Mouse (Mus musculus) CH12.LX (cell line): Measurements from ENCODE around the gene Ebf1. TPM values are rescaled to one million over a fixed set of nuclear protein-coding genes. Genes with fewer than 3 reads are reported as not detected.

Source experiments
- DNase-seq: peaks from one replicate; pipeline ENCODE4 v3.0.0-alpha.2; 2013; ENCODE audit errors: extremely low read depth
- H3K27ac ChIP-seq: 2 replicates; pipeline ENCODE4 v1.5.1; 2012; ENCODE audit warnings: low read depth, mild to moderate bottlenecking, control low read depth, moderate library complexity; ENCODE audit not compliant: insufficient read depth
- H3K27me3 ChIP-seq: replicated peaks from 2 replicates; pipeline ENCODE3; 2012; ENCODE audit warnings: inconsistent platforms
- H3K36me3 ChIP-seq, 2 experiments: replicated peaks in 1 of 2; 2 replicates each; pipeline versions ENCODE3 to v1.6.1; 2012; ENCODE audit warnings: inconsistent platforms in 1 of 2, low read length in 1 of 2, mild to moderate bottlenecking in 1 of 2, mixed read lengths in 1 of 2, moderate library complexity in 1 of 2; ENCODE audit not compliant: control insufficient read depth in 1 of 2, insufficient read depth in 1 of 2
- H3K4me1 ChIP-seq, 2 experiments: 2 replicates each; pipeline ENCODE4 v1.6.1; 2012; ENCODE audit warnings: inconsistent platforms in 1 of 2, moderate library complexity in 1 of 2; ENCODE audit not compliant: insufficient read depth in 2 of 2, control insufficient read depth in 1 of 2
- H3K4me2 ChIP-seq: 2 replicates; pipeline ENCODE4 v1.6.1; 2012; ENCODE audit warnings: low read depth, mild to moderate bottlenecking, control low read depth; ENCODE audit not compliant: poor library complexity, insufficient read depth, severe bottlenecking
- H3K4me3 ChIP-seq, 3 experiments: fragments of 150-350 bp in 1 of 3; sonication (generic) in 1 of 3; replicated peaks in 1 of 3; 2 replicates each; pipeline versions ENCODE3 to v1.5.1; 2011 to 2012; ENCODE audit warnings: low read depth in 2 of 3, low read length in 2 of 3, mild to moderate bottlenecking in 2 of 3, moderate library complexity in 2 of 3, control low read depth in 1 of 3, improper control_type of control experiment in 1 of 3, inconsistent platforms in 1 of 3, mixed read lengths in 1 of 3; ENCODE audit not compliant: poor library complexity in 1 of 3
- H3K79me2 ChIP-seq: replicated peaks from 2 replicates; pipeline ENCODE4 v1.6.1; 2012; ENCODE audit warnings: mild to moderate bottlenecking, moderate library complexity; ENCODE audit not compliant: control insufficient read depth, poor library complexity, insufficient read depth, severe bottlenecking; ENCODE audit errors: extremely low read depth
- H3K9ac ChIP-seq: 2 replicates; pipeline ENCODE4 v1.6.1; 2012; ENCODE audit warnings: low read depth, mild to moderate bottlenecking, control low read depth, moderate library complexity; ENCODE audit not compliant: insufficient read depth
- H3K9me3 ChIP-seq: replicated peaks from 2 replicates; pipeline ENCODE3; 2012; ENCODE audit warnings: low read length, inconsistent platforms, mixed read lengths
- CHD2 ChIP-seq: IDR thresholded peaks from 2 replicates; pipeline ENCODE4 v1.6.1; 2011; ENCODE audit warnings: low read length, improper control_type of control experiment
- E2F4 ChIP-seq: IDR thresholded peaks from 2 replicates; pipeline ENCODE4 v1.6.1; 2011; ENCODE audit warnings: low read depth, low read length, improper control_type of control experiment; ENCODE audit not compliant: insufficient replicate concordance
- ELF1 ChIP-seq: IDR thresholded peaks from 2 replicates; pipeline ENCODE4 v1.6.1; 2014; ENCODE audit warnings: low read depth, mild to moderate bottlenecking, inconsistent platforms, low read length, improper control_type of control experiment
- GABPA ChIP-seq: IDR thresholded peaks from 2 replicates; pipeline ENCODE4 v1.6.1; 2012; ENCODE audit warnings: low read depth, low read length, improper control_type of control experiment, inconsistent platforms; ENCODE audit not compliant: insufficient replicate concordance
- IRF4 ChIP-seq: IDR thresholded peaks from 2 replicates; pipeline ENCODE4 v1.6.1; 2014; ENCODE audit warnings: low read depth, mild to moderate bottlenecking, inconsistent platforms, low read length, improper control_type of control experiment
- JUN ChIP-seq: IDR thresholded peaks from 2 replicates; pipeline ENCODE4 v1.6.1; 2011; ENCODE audit warnings: low read depth, mild to moderate bottlenecking, low read length, improper control_type of control experiment, moderate library complexity; ENCODE audit not compliant: insufficient read depth
- JUND ChIP-seq: conservative IDR thresholded peaks from 2 replicates; pipeline ENCODE4 v1.6.1; 2011; ENCODE audit warnings: low read depth, low read length, improper control_type of control experiment
- KAT2A ChIP-seq: IDR thresholded peaks from 2 replicates; pipeline ENCODE4 v1.6.1; 2012; ENCODE audit warnings: low read length, improper control_type of control experiment, inconsistent platforms; ENCODE audit not compliant: insufficient replicate concordance
- MAX ChIP-seq: IDR thresholded peaks from 2 replicates; pipeline ENCODE4 v1.6.1; 2011; ENCODE audit warnings: low read length, improper control_type of control experiment
- MEF2A ChIP-seq: IDR thresholded peaks from 2 replicates; pipeline ENCODE4 v1.6.1; 2014; ENCODE audit warnings: low read depth, mild to moderate bottlenecking, inconsistent platforms, low read length, improper control_type of control experiment, borderline replicate concordance
- MXI1 ChIP-seq: IDR thresholded peaks from 2 replicates; pipeline ENCODE4 v1.6.1; 2011; ENCODE audit warnings: mild to moderate bottlenecking, low read depth, low read length, improper control_type of control experiment
- NELFE ChIP-seq: IDR thresholded peaks from 2 replicates; pipeline ENCODE4 v1.6.1; 2011; ENCODE audit warnings: low read depth, low read length, improper control_type of control experiment
- POLR2A ChIP-seq: IDR thresholded peaks from 2 replicates; pipeline ENCODE4 v1.6.1; 2011; ENCODE audit warnings: low read depth, mild to moderate bottlenecking, improper control_type of control experiment, low read length
- POLR2AphosphoS2 ChIP-seq: IDR thresholded peaks from 2 replicates; pipeline ENCODE4 v1.6.1; 2011; ENCODE audit warnings: low read depth, low read length, improper control_type of control experiment
- RAD21 ChIP-seq: IDR thresholded peaks from 2 replicates; pipeline ENCODE4 v1.6.1; 2011; ENCODE audit warnings: low read depth, mild to moderate bottlenecking, low read length, improper control_type of control experiment, moderate library complexity
- SIN3A ChIP-seq: IDR thresholded peaks from 2 replicates; pipeline ENCODE4 v1.6.1; 2012; ENCODE audit warnings: low read length, improper control_type of control experiment, inconsistent platforms
- SMC3 ChIP-seq: IDR thresholded peaks from 2 replicates; pipeline ENCODE4 v1.6.1; 2011; ENCODE audit warnings: low read depth, low read length, improper control_type of control experiment
- TCF12 ChIP-seq: IDR thresholded peaks from 2 replicates; pipeline ENCODE4 v1.6.1; 2014; ENCODE audit warnings: low read depth, mild to moderate bottlenecking, inconsistent platforms, low read length, improper control_type of control experiment
- ZC3H11A ChIP-seq: IDR thresholded peaks from 2 replicates; pipeline ENCODE4 v1.6.1; 2012; ENCODE audit warnings: low read depth, mild to moderate bottlenecking, inconsistent platforms, low read length, improper control_type of control experiment
- ZNF384 ChIP-seq: IDR thresholded peaks from 2 replicates; pipeline ENCODE4 v1.6.1; 2012; ENCODE audit warnings: low read depth, low read length, improper control_type of control experiment, inconsistent platforms
- dilution Hi-C: fragments of 300-500 bp; cut with MboI; formaldehyde crosslinking; loops from 2 replicates; pipeline ENCODE4 v1.14.3; 2020; ENCODE audit warnings: low sequenced_read_pairs; ENCODE audit not compliant: extremely low pct_unique_long_range_greater_than_20kb, extremely low pct_ligation_motif_present
- in situ Hi-C: fragments of 300-500 bp; cut with MboI; formaldehyde crosslinking; loops from 3 replicates; pipeline ENCODE4 v1.14.3; 2019; ENCODE audit warnings: low sequenced_read_pairs, low pct_ligation_motif_present, low pct_unique_long_range_greater_than_20kb, mixed read lengths
- polyA plus RNA-seq: library from polyadenylated mRNA; unstranded; fragments of >175 nt; gene quantifications from 2 replicates; pipeline ENCODE4 v1.2.1, GENCODE M21; 2012; ENCODE audit warnings: low read depth; ENCODE audit not compliant: insufficient read length
- total RNA-seq, 2 experiments: library from RNA; depleted of rRNA; stranded (reverse); fragments of 300-350 nt in 1 of 2; fragments of >200 nt in 1 of 2; gene quantifications; 2 replicates each; pipeline ENCODE4 v1.2.3; 2012 to 2014

Ebf1 gene
- total and polyA plus RNA-seq, 3 experiments = 37.8 to 60.7 (median 42.8) TPM

GRCm38 (mm10) chr11:44813534-44813933 is 196.4 kb downstream of the Ebf1 start:
- Histone ChIP-seq H3K79me2 (peaks cover 10% of the 10 kb centered on the region; the same call in 1 of the 2 replicates), H3K4me1 (peaks cover 10 to 39% of the 10 kb centered on the region in 2 experiments), H3K27me3 (no peaks in the 10 kb centered on the region), H3K4me3 (no peak overlapping the region), H3K9me3 (no peaks in the 10 kb centered on the region), H3K27ac (no peak overlapping the region), H3K36me3 (peaks cover 13 to 62% of the 10 kb centered on the region in 2 experiments), H3K4me2 (no peak overlapping the region), H3K9ac (no peak overlapping the region)
- dilution Hi-C loops = no loop called here
- TF ChIP-seq ELF1 = no peak
- no peak for TF ChIP-seq MEF2A
- no peak for TF ChIP-seq ZC3H11A
- in situ Hi-C loops = no loop called here
- no peak for DNase-seq

DNA sequence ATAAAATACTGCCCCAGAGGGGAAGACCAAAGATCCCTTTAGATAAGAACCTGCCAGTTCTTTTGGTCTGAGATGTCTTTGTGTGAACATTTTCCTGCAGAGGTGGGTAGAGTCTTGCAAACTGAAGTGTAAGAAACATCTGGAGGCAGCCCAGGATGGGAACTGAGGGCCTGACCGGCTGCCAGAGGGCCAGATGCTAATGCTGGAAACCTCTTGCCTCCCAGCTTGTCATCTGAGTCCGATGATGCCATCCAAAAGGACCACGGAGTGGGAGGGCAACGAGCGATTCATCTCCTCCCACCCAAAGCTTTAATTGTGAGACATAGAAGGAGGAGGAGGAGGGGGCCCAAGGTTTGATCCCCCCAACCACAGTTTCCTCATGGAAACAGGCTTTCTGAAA is 197.7 kb downstream of the Ebf1 start:
- no peak for TF ChIP-seq GABPA
- no peak for TF ChIP-seq JUND
- TF ChIP-seq RAD21 = no peak
- TF ChIP-seq POLR2A = no peak
- TF ChIP-seq ZNF384 = no peak
- TF ChIP-seq JUN = no peak
- TF ChIP-seq SMC3 = no peak
- no peak for TF ChIP-seq MEF2A
- no peak for TF ChIP-seq MXI1
- no peak for TF ChIP-seq ELF1
- no peak for TF ChIP-seq CHD2
- no peak for TF ChIP-seq KAT2A
- no peak for TF ChIP-seq NELFE
- TF ChIP-seq TCF12 = no peak
- TF ChIP-seq SIN3A = no peak
- no peak for TF ChIP-seq IRF4
- no peak for TF ChIP-seq POLR2AphosphoS2
- no peak for TF ChIP-seq MAX
- TF ChIP-seq E2F4 = no peak
- dilution Hi-C loops (no loop called here), in situ Hi-C loops (no loop called here)
- H3K9ac ChIP-seq = no peak overlapping the region
- H3K27ac ChIP-seq = no peak overlapping the region
- H3K4me3 ChIP-seq = no peak overlapping the region
- H3K79me2 ChIP-seq = peaks cover 10% of the 10 kb centered on the region; the same call in 1 of the 2 replicates
- H3K4me2 ChIP-seq = no peak overlapping the region
- H3K27me3 ChIP-seq = no peaks in the 10 kb centered on the region
- no peaks in the 10 kb centered on the region for H3K9me3 ChIP-seq
- no peak for DNase-seq
- H3K36me3 ChIP-seq = peaks cover 13 to 67% of the 10 kb centered on the region in 2 experiments
- H3K4me1 ChIP-seq = peaks cover 10 to 46% of the 10 kb centered on the region in 2 experiments
